ENCODE assay signal across 9 mouse cellular contexts in genomic region chr2:9884533-9885216, GRCm38 (mm10). TPM values are rescaled to one million over a fixed set of nuclear protein-coding genes. Genes with fewer than 3 reads are reported as not detected.
A peak's percentile ranks its signal among the peaks of the same experiment; 100 is the strongest.
DNase-seq lines count a peak whose midpoint lies in the region; ATAC-seq and TF ChIP-seq lines count a peak whose summit lies in the region.
"Had no signal": no experiment of that assay in that cellular context is flagged by ENCODE, and none has a peak within 500 bp of the region (broad histone marks: within the 10 kb centered on the region; RNA-seq: fewer than 3 reads in every experiment).

No protein-coding gene starts in this region.

- DNase-seq in kidney, adult 2 months = no peak
- DNase-seq in kidney, postnatal 25 days = no peak
- no peak for DNase-seq in limb, embryonic 10.5 days (ENCODE audit: low spot score)
- DNase-seq in naive thymus-derived CD4-positive, alpha-beta T cell, adult 2 months (ENCODE audit: low read depth) = peak; percentile 28
- no peak for DNase-seq in ovary, adult 18-20 months (ENCODE audit: low spot score)
- DNase-seq in adrenal gland, postnatal 14 days = no peak

- no peak for TF ChIP-seq CTCF in kidney, adult 2 months (conservative IDR thresholded peaks at IDR 0.05; ENCODE audit: insufficient read depth, insufficient read length, low read depth, low read length)

- H3K4me3 ChIP-seq in kidney, adult 2 months (ENCODE audit: insufficient read depth, low read depth, low read length) = peak overlapping the region; percentile 9
- peak overlapping the region; percentile 37 for H3K4me3 ChIP-seq in embryonic facial prominence, embryonic 12.5 days
- peak overlapping the region; percentile 58; the same call in 1 of the 2 replicates for H3K4me3 ChIP-seq in limb, embryonic 10.5 days

- no peak for TF ChIP-seq POLR2A in kidney, adult 2 months (IDR thresholded peaks at IDR 0.05; ENCODE audit: low read depth, low read length)

- no peaks in the 10 kb centered on the region for H3K4me1 ChIP-seq in kidney, adult 2 months (ENCODE audit: control insufficient read depth, insufficient read depth, low read length)
- peaks cover 27% of the 10 kb centered on the region for H3K4me1 ChIP-seq in embryonic facial prominence, embryonic 12.5 days
- H3K4me1 ChIP-seq in limb, embryonic 10.5 days = peaks cover 57% of the 10 kb centered on the region

- H3K4me2 ChIP-seq in embryonic facial prominence, embryonic 12.5 days (replicated peaks) = peak overlapping the region; percentile 85; the same call in 1 of the 2 replicates

- peak overlapping the region; percentile 9; the same call in 1 of the 2 replicates for H3K27ac ChIP-seq in kidney, adult 2 months (ENCODE audit: insufficient read depth, low read depth, low read length)
- no peak overlapping the region for H3K27ac ChIP-seq in embryonic facial prominence, embryonic 12.5 days
- H3K27ac ChIP-seq in limb, embryonic 10.5 days = no peak overlapping the region

- H3K27me3 ChIP-seq in kidney, adult 2 months (replicated peaks; ENCODE audit: control insufficient read depth, insufficient read depth, low read length) = peaks cover 1% of the 10 kb centered on the region
- H3K27me3 ChIP-seq in embryonic facial prominence, embryonic 12.5 days = peaks cover 72% of the 10 kb centered on the region
- H3K27me3 ChIP-seq in limb, embryonic 10.5 days (ENCODE audit: low read depth, poor library complexity, severe bottlenecking) = peaks cover 100% of the 10 kb centered on the region

- H3K9me3 ChIP-seq in embryonic facial prominence, embryonic 12.5 days = no peaks in the 10 kb centered on the region
- H3K9me3 ChIP-seq in limb, embryonic 10.5 days (replicated peaks) = no peaks in the 10 kb centered on the region

- no peak overlapping the region for H3K9ac ChIP-seq in embryonic facial prominence, embryonic 12.5 days

- H3K36me3 ChIP-seq in kidney, adult 2 months (ENCODE audit: control insufficient read depth, insufficient read depth, low read length) = no peaks in the 10 kb centered on the region
- no peaks in the 10 kb centered on the region for H3K36me3 ChIP-seq in embryonic facial prominence, embryonic 12.5 days
- no peaks in the 10 kb centered on the region for H3K36me3 ChIP-seq in limb, embryonic 10.5 days

- 16% methylated on average over 15 of the region's 15 CpGs for WGBS in kidney, adult 2 months
- WGBS in embryonic facial prominence, embryonic 12.5 days = 4% methylated on average over 15 of the region's 15 CpGs
- WGBS in limb, embryonic 10.5 days = 4% methylated on average over 15 of the region's 15 CpGs

- ATAC-seq in embryonic facial prominence, embryonic 12.5 days (ENCODE audit: insufficient number of reproducible peaks, insufficient read depth, low FRiP score, low TSS enrichment) = no peak

RNA-seq across cellular contexts. Expression of gene 4930412O13Rik, which starts 3.6 kb away (rescaled TPM):
- polyA plus RNA-seq in kidney, adult 2 months (2012; rRNA removed) = 0.39 and 1.4 TPM in 2 replicates
- 1.8 and 1.9 TPM in 2 replicates for polyA plus RNA-seq in embryonic facial prominence, embryonic 12.5 days (2016; fragmentation: Nextera tagmentation; extraction: Ambion mirVana)
- 0.46 and 0.55 TPM in 2 replicates for polyA plus RNA-seq in limb, embryonic 10.5 days (2016; fragmentation: Nextera tagmentation; extraction: Ambion mirVana)
- 1.3 and 1.4 TPM in 2 replicates for total RNA-seq in adrenal gland, postnatal 14 days (2021)
- total RNA-seq: G1E had no signal
- polyA plus RNA-seq: G1E; large intestine, adult 2 months had no signal

RNA-seq across cellular contexts. Expression of gene 9230102O04Rik, which starts 4.7 kb away (rescaled TPM):
- polyA plus RNA-seq in kidney, adult 2 months (2012; rRNA removed) = 1.6 and 2.8 TPM in 2 replicates
- polyA plus RNA-seq in embryonic facial prominence, embryonic 12.5 days (2016; fragmentation: Nextera tagmentation; extraction: Ambion mirVana) = 0.41 and 1.0 TPM in 2 replicates
- polyA plus RNA-seq in limb, embryonic 10.5 days (2016; fragmentation: Nextera tagmentation; extraction: Ambion mirVana) = 0.39 TPM in 1 of 2 replicates, not detected in the other
- not detected in 2 replicates for total RNA-seq in adrenal gland, postnatal 14 days (2021)
- polyA plus RNA-seq: large intestine, adult 2 months had no signal

RNA-seq across cellular contexts. Expression of gene Gata3, which starts 5.2 kb away (rescaled TPM):
- polyA plus RNA-seq in kidney, adult 2 months (2012; rRNA removed) = 14.9 and 15.4 TPM in 2 replicates
- polyA plus RNA-seq in embryonic facial prominence, embryonic 12.5 days (2016; fragmentation: Nextera tagmentation; extraction: Ambion mirVana) = 22.6 and 23.6 TPM in 2 replicates
- polyA plus RNA-seq in limb, embryonic 10.5 days (2016; fragmentation: Nextera tagmentation; extraction: Ambion mirVana) = 6.3 and 6.5 TPM in 2 replicates
- total RNA-seq in adrenal gland, postnatal 14 days (2021) = 17.3 and 19.1 TPM in 2 replicates
